Mouse (Mus musculus): ENCODE data around the gene Olfr814.
"Not testable (repeated sequence)": the region's sequence is repeated elsewhere in the genome, so short reads cannot be mapped to it uniquely, and the experiment has no call there.

The Olfr814 gene

DNA sequence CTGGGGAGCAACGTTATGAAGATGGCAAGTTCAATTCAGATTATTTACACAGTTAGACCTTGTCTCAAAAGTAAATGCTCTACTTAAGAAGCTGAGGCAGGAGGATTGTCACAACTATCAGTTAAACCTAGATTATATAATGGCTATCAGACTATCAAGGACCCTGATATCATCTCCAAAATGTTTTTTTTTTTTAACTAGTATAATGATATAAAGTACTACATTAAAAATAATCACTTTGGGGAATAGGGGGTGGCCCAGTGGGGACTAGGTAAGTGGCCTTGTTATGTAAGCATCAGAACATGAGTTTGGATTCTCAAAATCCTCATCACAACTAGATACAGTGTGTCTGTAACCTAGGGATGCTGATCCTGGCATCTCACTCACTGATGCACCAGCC is at the start of gene Olfr814:
Gene Olfr814 (minus strand): TSS at position 101 of the 400 bp plus-strand sequence.
- not testable (repeated sequence) for DNase-seq

DNA sequence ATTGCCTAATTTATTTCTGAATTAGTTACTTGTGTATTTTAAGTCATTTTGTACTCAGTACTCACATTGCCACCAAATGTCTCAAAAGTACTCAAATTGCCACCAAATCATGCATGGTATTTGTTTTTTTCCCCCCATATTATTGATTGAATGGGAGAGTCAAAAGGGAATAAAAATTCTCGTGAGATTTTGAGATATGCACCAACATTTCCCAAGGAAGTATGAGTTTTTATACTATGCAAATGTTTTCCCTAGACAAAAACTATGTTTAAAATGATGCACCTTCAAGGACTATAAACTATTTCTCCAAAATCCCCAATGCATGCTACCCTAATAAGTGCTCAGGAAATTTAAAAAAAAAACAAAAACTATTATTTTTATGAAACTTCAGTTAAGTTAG is 35.8 kb upstream of the Olfr814 start, which contains the start of gene Olfr816:
Gene Olfr816 (minus strand): TSS at position 101 of the 400 bp plus-strand sequence.
- no peak for DNase-seq

DNA sequence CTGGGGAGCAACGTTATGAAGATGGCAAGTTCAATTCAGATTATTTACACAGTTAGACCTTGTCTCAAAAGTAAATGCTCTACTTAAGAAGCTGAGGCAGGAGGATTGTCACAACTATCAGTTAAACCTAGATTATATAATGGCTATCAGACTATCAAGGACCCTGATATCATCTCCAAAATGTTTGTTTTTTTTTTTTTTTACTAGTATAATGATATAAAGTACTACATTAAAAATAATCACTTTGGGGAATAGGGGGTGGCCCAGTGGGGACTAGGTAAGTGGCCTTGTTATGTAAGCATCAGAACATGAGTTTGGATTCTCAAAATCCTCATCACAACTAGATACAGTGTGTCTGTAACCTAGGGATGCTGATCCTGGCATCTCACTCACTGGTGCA is 26.1 kb upstream of the Olfr814 start, which contains the start of gene Olfr815:
Gene Olfr815 (minus strand): TSS at position 101 of the 400 bp plus-strand sequence.
- DNase-seq: not testable (repeated sequence)

DNA sequence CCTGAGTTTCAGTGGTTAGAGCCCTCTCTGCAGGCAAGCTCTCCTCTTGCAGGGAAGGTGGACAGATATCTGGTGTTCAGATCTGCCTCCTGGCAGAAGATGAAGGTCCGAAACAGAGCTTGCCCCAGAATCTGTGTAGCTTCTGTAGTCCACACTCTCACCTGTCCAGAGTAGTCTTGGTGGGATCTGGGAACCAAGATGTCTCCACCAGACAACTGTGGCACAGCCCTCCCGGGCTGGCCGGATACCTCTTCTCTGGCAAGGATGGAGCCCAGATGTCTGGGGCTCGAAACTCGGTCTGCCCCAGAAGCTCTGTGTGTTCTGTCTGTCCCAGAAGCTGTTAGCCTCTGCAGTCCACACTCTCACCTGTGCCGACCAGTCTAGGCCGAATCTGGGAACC is 6.3 kb upstream of the Olfr814 start:
- DNase-seq: no peak

DNA sequence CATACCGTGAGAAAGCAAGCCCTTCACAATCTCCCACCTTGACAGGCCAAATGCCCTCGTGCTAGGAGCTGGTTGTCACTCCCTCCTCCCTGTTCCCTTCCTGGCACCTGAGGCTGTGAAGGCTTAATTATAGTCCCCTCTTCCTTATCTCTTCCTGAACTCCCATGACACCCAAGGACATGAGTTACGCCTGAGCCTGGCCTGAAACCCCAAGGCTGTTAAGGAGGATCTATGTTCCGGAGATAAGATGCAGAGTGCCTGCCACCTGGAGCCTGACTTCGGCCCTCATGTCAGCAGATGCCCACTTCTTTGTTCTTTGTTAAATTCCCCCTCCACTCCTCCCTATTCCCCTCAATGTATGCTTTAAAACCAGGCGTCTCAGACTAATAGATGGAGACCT is 5.8 kb upstream of the Olfr814 start:
- not testable (repeated sequence) for DNase-seq

DNA sequence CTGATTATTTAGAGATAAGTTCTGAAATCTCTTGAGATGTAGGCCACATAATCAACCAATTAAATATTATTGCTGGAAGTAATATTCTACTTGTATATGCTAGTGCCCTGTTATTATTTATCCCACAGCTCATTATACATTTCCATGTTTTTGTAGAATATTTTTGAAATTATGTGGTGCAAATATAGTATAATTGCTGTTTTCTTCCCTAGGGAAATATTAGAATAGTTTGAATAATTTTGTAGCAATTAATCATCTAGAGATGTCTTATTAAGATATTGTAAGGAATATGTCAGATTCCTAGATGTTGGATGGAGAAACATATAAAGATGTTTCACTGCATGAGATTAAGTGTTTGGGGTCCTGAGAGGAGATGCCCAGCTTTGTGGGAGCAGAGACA is 24.6 kb downstream of the Olfr814 start, which contains the start of gene Olfr813:
Gene Olfr813 (plus strand): TSS at position 301 of the 400 bp plus-strand sequence.
- no peak for DNase-seq

DNA sequence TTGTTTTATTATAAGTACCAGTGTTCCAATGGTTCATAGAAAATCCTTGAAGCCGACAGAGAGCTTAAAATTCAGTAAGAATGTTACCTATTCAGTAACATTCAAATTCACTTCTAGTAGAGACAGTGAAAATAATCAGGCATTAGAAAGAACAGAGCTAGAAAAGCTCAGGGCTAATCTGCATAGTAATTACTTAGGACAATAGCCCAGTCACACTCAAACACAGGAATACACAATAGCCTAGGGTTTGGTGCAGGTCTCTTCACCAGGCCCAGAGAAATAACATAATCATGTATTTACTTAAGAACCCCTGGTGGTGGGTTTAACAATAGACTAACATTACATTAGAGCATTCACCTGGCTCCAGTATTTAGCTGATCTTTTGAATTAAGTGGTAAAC is 32.3 kb downstream of the Olfr814 start:
- no peak for DNase-seq

DNA sequence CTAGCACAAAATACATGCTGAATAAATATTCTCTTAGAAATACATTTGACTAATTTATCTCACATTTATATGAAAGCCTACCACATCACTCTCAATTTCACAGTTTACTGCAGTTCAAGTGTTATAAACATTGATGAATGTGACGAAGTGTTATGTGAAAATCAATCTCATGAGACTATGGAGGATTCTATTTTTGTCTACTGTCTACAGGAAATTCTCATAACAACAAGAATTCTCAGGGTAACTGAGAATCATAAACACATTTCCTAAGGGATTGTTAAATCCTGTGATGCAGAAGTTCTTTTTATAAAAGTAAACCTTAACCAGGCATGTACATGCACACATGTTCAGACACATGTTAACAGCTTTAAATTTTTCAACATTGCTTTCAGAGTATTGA is 33.7 kb downstream of the Olfr814 start, which contains the start of gene Olfr812:
Gene Olfr812 (minus strand): TSS at position 101 of the 400 bp plus-strand sequence.
- DNase-seq: no peak
